Mouse (Mus musculus) adrenal gland, postnatal 14 days (tissue): Measurements from ENCODE around the gene Gga3. TPM values are rescaled to one million over a fixed set of nuclear protein-coding genes. Genes with fewer than 3 reads are reported as not detected.
A peak's percentile ranks its signal among the peaks of the same experiment; 100 is the strongest.

Experiments used
- DNase-seq: peaks from one replicate; pipeline ENCODE4 v3.0.0; 2021; ENCODE audit warnings: mixed read lengths
- total RNA-seq: library from RNA; stranded (reverse); gene quantifications from 2 replicates; pipeline ENCODE4 v1.2.3, GENCODE M21; 2021

Gene Gga3
- total RNA-seq, 1 experiment from 2014 or later = 19.5 TPM

- peak; percentile 94 for DNase-seq
These were observed 8.2 kb upstream of the Gga3 start for GRCm38 (mm10) chr11:115612059-115612409.

GRCm38 (mm10) chr11:115611173-115611572 lies 7.3 kb upstream of the Gga3 start:
- peak; percentile 66 for DNase-seq

- no peak for DNase-seq
These were observed 5.7 kb upstream of the Gga3 start for GRCm38 (mm10) chr11:115609576-115609975.

- no peak for DNase-seq
These were observed 4.9 kb upstream of the Gga3 start for GRCm38 (mm10) chr11:115608421-115609399.

GRCm38 (mm10) chr11:115606733-115607132 lies 2.9 kb upstream of the Gga3 start:
- no peak for DNase-seq

- DNase-seq = peak; percentile 66
These were observed 449 bp upstream of the Gga3 start for GRCm38 (mm10) chr11:115604304-115604696.

GRCm38 (mm10) chr11:115603128-115603475 lies 749 bp downstream of the Gga3 start:
- no peak for DNase-seq

GRCm38 (mm10) chr11:115601174-115601573 lies 2.7 kb downstream of the Gga3 start:
- DNase-seq = no peak

GRCm38 (mm10) chr11:115600743-115601142 lies 3.1 kb downstream of the Gga3 start:
- DNase-seq = no peak

GRCm38 (mm10) chr11:115599722-115600121 lies 4.1 kb downstream of the Gga3 start:
- DNase-seq = no peak

GRCm38 (mm10) chr11:115598309-115598708 lies 5.5 kb downstream of the Gga3 start:
- no peak for DNase-seq

- no peak for DNase-seq
These were observed 8.6 kb downstream of the Gga3 start for GRCm38 (mm10) chr11:115595209-115595608.

- peak; percentile 33 for DNase-seq
These were observed 13.2 kb downstream of the Gga3 start for GRCm38 (mm10) chr11:115590526-115591075.

- no peak for DNase-seq
These were observed 15.9 kb downstream of the Gga3 start for GRCm38 (mm10) chr11:115587984-115588383.

GRCm38 (mm10) chr11:115586403-115586802 lies 17.4 kb downstream of the Gga3 start:
- DNase-seq = no peak

GRCm38 (mm10) chr11:115585573-115586100 lies 18.2 kb downstream of the Gga3 start:
- DNase-seq = no peak

- DNase-seq = no peak
These were observed 19.3 kb downstream of the Gga3 start for GRCm38 (mm10) chr11:115584376-115585073.

GRCm38 (mm10) chr11:115582913-115583606 lies 20.8 kb downstream of the Gga3 start:
- DNase-seq = no peak

GRCm38 (mm10) chr11:115579080-115579479 lies 24.8 kb downstream of the Gga3 start:
- DNase-seq = no peak

GRCm38 (mm10) chr11:115564961-115565360 lies 38.9 kb downstream of the Gga3 start:
- DNase-seq = no peak

GRCm38 (mm10) chr11:115564064-115564809 lies 39.6 kb downstream of the Gga3 start, which contains the start of gene Nup85:
Nup85 (plus strand) TSS chr11:115564434.
- DNase-seq = peak; percentile 98
